Mouse (Mus musculus): ENCODE data around the gene Map3k13. TPM values are rescaled to one million over a fixed set of nuclear protein-coding genes. Genes with fewer than 3 reads are reported as not detected.
"Not testable (repeated sequence)": the region's sequence is repeated elsewhere in the genome, so short reads cannot be mapped to it uniquely, and the experiment has no call there.

Map3k13 gene
- total and polyA plus RNA-seq, 2 experiments from 2014 or later: 3.0 to 8.7 TPM

DNA sequence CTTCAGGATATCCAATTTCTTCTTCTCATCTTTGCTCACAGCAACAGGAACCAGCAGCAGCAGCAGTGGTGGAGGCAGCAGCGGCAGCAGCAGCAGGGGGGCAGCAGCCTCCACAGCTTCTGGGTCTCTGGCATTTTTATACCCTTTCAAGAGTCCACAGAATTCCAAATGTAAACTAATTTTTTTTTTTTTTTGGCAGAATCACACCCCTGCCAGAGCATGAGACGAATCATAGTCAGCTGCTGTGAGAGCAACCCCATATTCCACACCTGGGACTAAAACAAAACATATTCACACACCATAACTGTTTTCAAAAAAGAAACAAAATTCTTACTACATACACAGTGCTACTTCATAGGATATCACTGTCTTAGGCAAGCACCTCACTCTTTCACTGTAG lies 5.0 kb upstream of the Map3k13 start:
- no peaks in the 10 kb centered on the region for H3K9me3 ChIP-seq (ENCODE audit: low read length)
- H3K9ac ChIP-seq: no peak overlapping the region
- H3K27me3 ChIP-seq (ENCODE audit: insufficient read depth, low read length): no peaks in the 10 kb centered on the region
- no peak for TF ChIP-seq CTCF (IDR thresholded peaks at IDR 0.05; ENCODE audit: low read depth)
- H3K27ac ChIP-seq (ENCODE audit: low read depth, low read length): no peak overlapping the region
- ATAC-seq: no peak
- H3K4me3 ChIP-seq (ENCODE audit: low read depth, low read length): no peak overlapping the region
- H3K4me2 ChIP-seq (ENCODE audit: low read depth): no peak overlapping the region
- H3K36me3 ChIP-seq (ENCODE audit: insufficient read depth): no peaks in the 10 kb centered on the region
- no peak for DNase-seq
- H3K4me1 ChIP-seq (ENCODE audit: insufficient read depth): peaks cover 10% of the 10 kb centered on the region; the same call in 1 of the 2 replicates
- 89% methylated on average over 2 of the region's 2 CpGs for WGBS

- no peak for TF ChIP-seq CTCF (IDR thresholded peaks at IDR 0.05; ENCODE audit: low read depth)
- H3K27ac ChIP-seq (ENCODE audit: low read depth, low read length): no peak overlapping the region
- no peaks in the 10 kb centered on the region for H3K27me3 ChIP-seq (ENCODE audit: insufficient read depth, low read length)
- no peaks in the 10 kb centered on the region for H3K9me3 ChIP-seq (ENCODE audit: low read length)
- DNase-seq (no peak), ATAC-seq (no peak)
- WGBS: 26% methylated on average over 1 of the region's 1 CpGs
- H3K36me3 ChIP-seq (ENCODE audit: insufficient read depth): no peaks in the 10 kb centered on the region
- no peak overlapping the region for H3K9ac ChIP-seq
- H3K4me1 ChIP-seq (ENCODE audit: insufficient read depth): peaks cover 10% of the 10 kb centered on the region; the same call in 1 of the 2 replicates
- H3K4me3 ChIP-seq (ENCODE audit: low read depth, low read length): no peak overlapping the region
- H3K4me2 ChIP-seq (ENCODE audit: low read depth): no peak overlapping the region
These were observed 3.7 kb upstream of the Map3k13 start for GRCm38 (mm10) chr16:21790469-21790868.

- Histone ChIP-seq H3K4me3 (ENCODE audit: low read depth, low read length) (no peak overlapping the region), H3K36me3 (ENCODE audit: insufficient read depth) (no peaks in the 10 kb centered on the region), H3K27me3 (ENCODE audit: insufficient read depth, low read length) (no peaks in the 10 kb centered on the region), H3K4me2 (ENCODE audit: low read depth) (no peak overlapping the region), H3K27ac (ENCODE audit: low read depth, low read length) (no peak overlapping the region), H3K9ac (no peak overlapping the region), H3K9me3 (ENCODE audit: low read length) (no peaks in the 10 kb centered on the region), H3K4me1 (ENCODE audit: insufficient read depth) (peaks cover 10% of the 10 kb centered on the region; the same call in 1 of the 2 replicates)
- no peak; the same call in 1 of the 2 replicates for TF ChIP-seq CTCF (IDR thresholded peaks at IDR 0.05; ENCODE audit: low read depth)
- DNase-seq (no peak), ATAC-seq (no peak)
- WGBS: 65% methylated on average over 3 of the region's 3 CpGs
These were observed 2.4 kb upstream of the Map3k13 start for GRCm38 (mm10) chr16:21791779-21792178.

DNA sequence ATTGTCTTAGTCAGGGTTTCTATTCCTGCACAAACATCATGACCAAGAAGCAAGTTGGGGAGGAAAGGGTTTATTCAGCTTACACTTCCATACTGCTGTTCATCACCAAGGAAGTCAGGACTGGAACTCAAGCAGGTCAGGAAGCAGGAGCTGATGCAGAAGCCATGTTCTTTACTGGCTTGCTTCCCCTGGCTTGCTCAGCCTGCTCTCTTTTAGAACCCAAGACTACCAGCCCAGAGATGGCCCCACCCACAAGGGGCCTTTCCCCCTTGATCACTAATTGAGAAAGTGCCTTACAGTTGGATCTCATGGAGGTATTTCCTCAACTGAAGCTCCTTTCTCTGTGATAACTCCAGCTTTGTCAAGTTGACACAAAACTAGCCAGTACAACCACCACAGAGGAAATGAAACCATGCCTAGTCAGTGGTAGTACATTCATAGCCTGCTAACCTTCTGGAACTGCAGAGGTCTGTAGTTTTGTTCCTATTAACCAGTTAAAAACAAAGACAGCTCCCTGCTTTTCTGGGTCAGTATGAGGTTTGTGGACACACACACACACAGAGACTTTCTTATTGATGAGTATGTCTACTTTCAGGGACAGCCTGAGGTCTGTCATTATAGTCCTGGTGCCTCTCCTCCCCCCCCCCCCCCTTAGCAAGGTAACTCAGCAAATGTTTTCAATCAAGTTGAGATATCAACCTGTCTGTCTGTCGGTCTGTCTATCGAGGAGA lies 901 bp upstream of the Map3k13 start:
- not testable (repeated sequence) for DNase-seq

DNA sequence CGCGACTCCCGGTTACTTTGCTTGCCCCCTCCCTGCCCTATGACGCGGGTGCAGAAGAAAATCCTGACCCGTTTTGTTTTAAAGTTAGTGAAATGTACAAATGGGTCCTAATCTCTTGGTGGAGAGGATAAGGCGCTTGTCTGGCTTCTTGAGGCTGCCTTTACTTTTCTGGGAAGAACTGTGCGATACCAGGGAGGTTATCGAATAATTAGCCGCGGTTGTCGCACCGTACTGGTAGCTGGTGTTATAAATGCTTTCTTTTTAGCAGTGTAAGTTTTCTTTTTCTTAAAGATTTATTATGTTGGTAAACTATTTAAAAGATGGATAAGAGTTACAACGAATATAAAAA lies 525 bp downstream of the Map3k13 start:
- ATAC-seq: no peak; the same call in 1 of the 2 replicates
- no peak for DNase-seq

More for the DNA sequence above, 901 bp upstream of the Map3k13 start:
- H3K36me3 ChIP-seq (ENCODE audit: insufficient read depth); H3K27me3 ChIP-seq (ENCODE audit: insufficient read depth, low read length); H3K4me1 ChIP-seq (ENCODE audit: insufficient read depth); H3K9me3 ChIP-seq (ENCODE audit: low read length); ATAC-seq: not testable (repeated sequence)
- H3K9ac ChIP-seq: peak overlapping the region; percentile 80
- 38% methylated on average over 2 of the region's 2 CpGs for WGBS
- H3K4me3 ChIP-seq (ENCODE audit: low read depth, low read length): peak overlapping the region; percentile 93
- H3K27ac ChIP-seq (ENCODE audit: low read depth, low read length): peak overlapping the region; percentile 86; the same call in 1 of the 2 replicates
- H3K4me2 ChIP-seq (ENCODE audit: low read depth): peak overlapping the region; percentile 77

DNA sequence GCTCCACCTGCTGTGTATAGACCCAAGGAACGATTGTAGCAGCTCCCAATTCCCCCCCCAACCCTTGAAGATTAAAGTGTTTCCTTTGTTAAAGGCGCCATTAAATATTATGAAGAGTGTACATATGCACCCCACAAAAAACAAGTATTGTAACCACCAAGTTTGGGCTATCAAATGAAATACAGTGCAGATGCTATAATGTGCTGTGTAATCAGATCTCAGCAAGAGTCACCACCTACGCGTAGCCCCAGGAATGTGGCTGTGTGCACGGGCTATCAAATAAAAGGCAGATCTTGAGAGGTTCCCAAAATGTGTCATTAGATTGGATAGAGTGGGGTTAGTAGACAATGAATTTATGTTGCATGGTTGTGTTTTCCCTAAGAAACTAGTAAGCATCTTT lies 925 bp downstream of the Map3k13 start:
- peak overlapping the region; percentile 93 for H3K4me3 ChIP-seq (ENCODE audit: low read depth, low read length)
- no peaks in the 10 kb centered on the region for H3K9me3 ChIP-seq (ENCODE audit: low read length)
- peak overlapping the region; percentile 77 for H3K4me2 ChIP-seq (ENCODE audit: low read depth)
- WGBS: 11% methylated on average over 5 of the region's 5 CpGs
- peaks cover 6% of the 10 kb centered on the region; the same call in 1 of the 2 replicates for H3K36me3 ChIP-seq (ENCODE audit: insufficient read depth)
- no peak for TF ChIP-seq CTCF (IDR thresholded peaks at IDR 0.05; ENCODE audit: low read depth)
- no peak overlapping the region for H3K27ac ChIP-seq (ENCODE audit: low read depth, low read length)
- ATAC-seq (no peak; the same call in 1 of the 2 replicates), DNase-seq (peak; percentile 13)
- no peaks in the 10 kb centered on the region for H3K4me1 ChIP-seq (ENCODE audit: insufficient read depth)
- H3K9ac ChIP-seq: peak overlapping the region; percentile 80
- no peaks in the 10 kb centered on the region for H3K27me3 ChIP-seq (ENCODE audit: insufficient read depth, low read length)

More for the DNA sequence above, 525 bp downstream of the Map3k13 start:
- Histone ChIP-seq H3K4me1 (ENCODE audit: insufficient read depth) (no peaks in the 10 kb centered on the region), H3K27ac (ENCODE audit: low read depth, low read length) (peak overlapping the region; percentile 86), H3K9me3 (ENCODE audit: low read length) (no peaks in the 10 kb centered on the region), H3K9ac (peak overlapping the region; percentile 80), H3K4me2 (ENCODE audit: low read depth) (peak overlapping the region; percentile 77), H3K36me3 (ENCODE audit: insufficient read depth) (peaks cover 5% of the 10 kb centered on the region; the same call in 1 of the 2 replicates), H3K4me3 (ENCODE audit: low read depth, low read length) (peak overlapping the region; percentile 93), H3K27me3 (ENCODE audit: insufficient read depth, low read length) (no peaks in the 10 kb centered on the region)
- WGBS: under 1% methylated on average over 14 of the region's 14 CpGs
- no peak for TF ChIP-seq CTCF (IDR thresholded peaks at IDR 0.05; ENCODE audit: low read depth)

- DNase-seq (no peak), ATAC-seq (no peak)
- WGBS: 72% methylated on average over 1 of the region's 1 CpGs
- Histone ChIP-seq H3K9me3 (ENCODE audit: low read length) (no peaks in the 10 kb centered on the region), H3K4me3 (ENCODE audit: low read depth, low read length) (no peak overlapping the region), H3K27ac (ENCODE audit: low read depth, low read length) (no peak overlapping the region), H3K4me1 (ENCODE audit: insufficient read depth) (no peaks in the 10 kb centered on the region), H3K9ac (no peak overlapping the region), H3K4me2 (ENCODE audit: low read depth) (no peak overlapping the region), H3K27me3 (ENCODE audit: insufficient read depth, low read length) (no peaks in the 10 kb centered on the region), H3K36me3 (ENCODE audit: insufficient read depth) (peaks cover 41% of the 10 kb centered on the region)
- TF ChIP-seq CTCF (IDR thresholded peaks at IDR 0.05; ENCODE audit: low read depth): no peak
These were observed 10.1 kb downstream of the Map3k13 start for GRCm38 (mm10) chr16:21804258-21804657.

Measured in forebrain, postnatal 0 days (tissue).